Mouse (Mus musculus): ENCODE measurements around the gene Csnk1d. TPM values are rescaled to one million over a fixed set of nuclear protein-coding genes. Genes with fewer than 3 reads are reported as not detected.
A peak's percentile ranks its signal among the peaks of the same experiment; 100 is the strongest.

Gene Csnk1d
- polyA plus RNA-seq, 1 experiment from 2014 or later, result 99.8 TPM

- Histone ChIP-seq H3K4me1 (peaks cover 20% of the 10 kb centered on the region; the same call in 1 of the 2 replicates), H3K9me3 (no peaks in the 10 kb centered on the region), H3K27ac (no peak overlapping the region), H3K4me3 (no peak overlapping the region), H3K27me3 (ENCODE audit: insufficient read depth, poor library complexity, severe bottlenecking) (no peaks in the 10 kb centered on the region), H3K36me3 (peaks cover 91% of the 10 kb centered on the region)
- no peak for DNase-seq (ENCODE audit: low spot score)
- WGBS, result 66% methylated on average over 9 of the region's 9 CpGs
Measured at GRCm38 (mm10) chr11:120980427-120981035, 10.6 kb downstream of the Csnk1d start.

- Histone ChIP-seq H3K4me3 (no peak overlapping the region), H3K36me3 (peaks cover 92% of the 10 kb centered on the region), H3K4me1 (peaks cover 16% of the 10 kb centered on the region; the same call in 1 of the 2 replicates), H3K27ac (no peak overlapping the region), H3K9me3 (no peaks in the 10 kb centered on the region), H3K27me3 (ENCODE audit: insufficient read depth, poor library complexity, severe bottlenecking) (no peaks in the 10 kb centered on the region)
- no peak for DNase-seq (ENCODE audit: low spot score)
- 61% methylated on average over 8 of the region's 8 CpGs for WGBS
Measured at GRCm38 (mm10) chr11:120979711-120980426, 11.3 kb downstream of the Csnk1d start.

GRCm38 (mm10) chr11:120973318-120973717 is 17.8 kb downstream of the Csnk1d start:
- H3K27me3 ChIP-seq (ENCODE audit: insufficient read depth, poor library complexity, severe bottlenecking), result no peaks in the 10 kb centered on the region
- H3K9me3 ChIP-seq, result no peaks in the 10 kb centered on the region
- H3K36me3 ChIP-seq, result peaks cover 100% of the 10 kb centered on the region
- DNase-seq (ENCODE audit: low spot score), result no peak
- H3K4me1 ChIP-seq, result no peaks in the 10 kb centered on the region
- no peak overlapping the region for H3K4me3 ChIP-seq
- 85% methylated on average over 6 of the region's 6 CpGs for WGBS
- no peak overlapping the region for H3K27ac ChIP-seq

- no peak overlapping the region for H3K27ac ChIP-seq
- peaks cover 2% of the 10 kb centered on the region; the same call in 1 of the 2 replicates for H3K4me1 ChIP-seq
- H3K4me3 ChIP-seq, result no peak overlapping the region
- H3K9me3 ChIP-seq, result no peaks in the 10 kb centered on the region
- H3K27me3 ChIP-seq (ENCODE audit: insufficient read depth, poor library complexity, severe bottlenecking), result no peaks in the 10 kb centered on the region
- H3K36me3 ChIP-seq, result peaks cover 100% of the 10 kb centered on the region
- DNase-seq (ENCODE audit: low spot score), result no peak
- 92% methylated on average over 5 of the region's 5 CpGs for WGBS
Measured at GRCm38 (mm10) chr11:120971237-120971636, 19.9 kb downstream of the Csnk1d start.

- no peak for DNase-seq (ENCODE audit: low spot score)
- Histone ChIP-seq H3K36me3 (peaks cover 100% of the 10 kb centered on the region), H3K27me3 (ENCODE audit: insufficient read depth, poor library complexity, severe bottlenecking) (no peaks in the 10 kb centered on the region), H3K4me3 (no peak overlapping the region), H3K4me1 (peaks cover 17% of the 10 kb centered on the region), H3K9me3 (no peaks in the 10 kb centered on the region), H3K27ac (no peak overlapping the region)
- 92% methylated on average over 5 of the region's 5 CpGs for WGBS
Measured at GRCm38 (mm10) chr11:120969742-120970141, 21.4 kb downstream of the Csnk1d start.

GRCm38 (mm10) chr11:120965587-120965986 is 25.5 kb downstream of the Csnk1d start:
- no peaks in the 10 kb centered on the region for H3K27me3 ChIP-seq (ENCODE audit: insufficient read depth, poor library complexity, severe bottlenecking)
- peaks cover 28% of the 10 kb centered on the region for H3K4me1 ChIP-seq
- no peaks in the 10 kb centered on the region for H3K9me3 ChIP-seq
- 80% methylated on average over 4 of the region's 4 CpGs for WGBS
- no peak overlapping the region for H3K27ac ChIP-seq
- peaks cover 99% of the 10 kb centered on the region for H3K36me3 ChIP-seq
- H3K4me3 ChIP-seq, result no peak overlapping the region
- DNase-seq (ENCODE audit: low spot score), result no peak

- H3K4me3 ChIP-seq, result 0 out of 2 replicates have a peak overlapping the region, but pooled peaks have one; percentile 5
- H3K4me1 ChIP-seq, result peaks cover 39% of the 10 kb centered on the region
- H3K9me3 ChIP-seq, result no peaks in the 10 kb centered on the region
- H3K27ac ChIP-seq, result 0 out of 2 replicates have a peak overlapping the region, but pooled peaks have one; percentile 10
- H3K27me3 ChIP-seq (ENCODE audit: insufficient read depth, poor library complexity, severe bottlenecking), result no peaks in the 10 kb centered on the region
- H3K36me3 ChIP-seq, result peaks cover 99% of the 10 kb centered on the region
- no peak for DNase-seq (ENCODE audit: low spot score)
- WGBS, result 85% methylated on average over 10 of the region's 10 CpGs
Measured at GRCm38 (mm10) chr11:120964195-120965157, 26.7 kb downstream of the Csnk1d start.

GRCm38 (mm10) chr11:120962909-120963308 is 28.2 kb downstream of the Csnk1d start:
- no peak for DNase-seq (ENCODE audit: low spot score)
- Histone ChIP-seq H3K9me3 (no peaks in the 10 kb centered on the region), H3K36me3 (peaks cover 99% of the 10 kb centered on the region), H3K4me1 (peaks cover 55% of the 10 kb centered on the region), H3K27ac (no peak overlapping the region), H3K4me3 (no peak overlapping the region), H3K27me3 (ENCODE audit: insufficient read depth, poor library complexity, severe bottlenecking) (no peaks in the 10 kb centered on the region)
- 88% methylated on average over 7 of the region's 7 CpGs for WGBS

GRCm38 (mm10) chr11:120962050-120962771 is 28.9 kb downstream of the Csnk1d start:
- Histone ChIP-seq H3K27ac (no peak overlapping the region), H3K36me3 (peaks cover 99% of the 10 kb centered on the region), H3K4me1 (peaks cover 61% of the 10 kb centered on the region), H3K9me3 (no peaks in the 10 kb centered on the region), H3K4me3 (no peak overlapping the region), H3K27me3 (ENCODE audit: insufficient read depth, poor library complexity, severe bottlenecking) (no peaks in the 10 kb centered on the region)
- no peak for DNase-seq (ENCODE audit: low spot score)
- WGBS, result 85% methylated on average over 13 of the region's 13 CpGs

GRCm38 (mm10) chr11:120961594-120961993 is 29.5 kb downstream of the Csnk1d start:
- Histone ChIP-seq H3K27ac (no peak overlapping the region), H3K36me3 (peaks cover 99% of the 10 kb centered on the region)
- WGBS, result 84% methylated on average over 7 of the region's 7 CpGs

GRCm38 (mm10) chr11:120960248-120960647 is 30.9 kb downstream of the Csnk1d start:
- peaks cover 99% of the 10 kb centered on the region for H3K36me3 ChIP-seq
- H3K27me3 ChIP-seq (ENCODE audit: insufficient read depth, poor library complexity, severe bottlenecking), result no peaks in the 10 kb centered on the region
- no peaks in the 10 kb centered on the region for H3K9me3 ChIP-seq
- no peak for DNase-seq (ENCODE audit: low spot score)
- H3K27ac ChIP-seq, result no peak overlapping the region
- WGBS, result 71% methylated on average over 1 of the region's 1 CpGs
- no peak overlapping the region for H3K4me3 ChIP-seq
- H3K4me1 ChIP-seq, result peaks cover 65% of the 10 kb centered on the region

More at GRCm38 (mm10) chr11:120961594-120961993, 29.5 kb downstream of the Csnk1d start:
- Histone ChIP-seq H3K4me3 (no peak overlapping the region), H3K27me3 (ENCODE audit: insufficient read depth, poor library complexity, severe bottlenecking) (no peaks in the 10 kb centered on the region), H3K4me1 (peaks cover 67% of the 10 kb centered on the region), H3K9me3 (no peaks in the 10 kb centered on the region)
- DNase-seq (ENCODE audit: low spot score), result no peak

GRCm38 (mm10) chr11:120959564-120959963 is 31.6 kb downstream of the Csnk1d start:
- Histone ChIP-seq H3K27ac (peak overlapping the region; percentile 57; the same call in 1 of the 2 replicates), H3K9me3 (no peaks in the 10 kb centered on the region), H3K27me3 (ENCODE audit: insufficient read depth, poor library complexity, severe bottlenecking) (no peaks in the 10 kb centered on the region), H3K4me1 (peaks cover 65% of the 10 kb centered on the region), H3K4me3 (no peak overlapping the region), H3K36me3 (peaks cover 99% of the 10 kb centered on the region)
- no peak for DNase-seq (ENCODE audit: low spot score)
- 60% methylated on average over 3 of the region's 3 CpGs for WGBS

All from heart, embryonic 10.5 days (tissue).